Mouse (Mus musculus): ENCODE measurements around the gene Lyl1. TPM values are rescaled to one million over a fixed set of nuclear protein-coding genes. Genes with fewer than 3 reads are reported as not detected.

Lyl1 gene
- polyA plus RNA-seq, 1 experiment from 2014 or later = 5.6 TPM

GRCm38 (mm10) chr8:84697166-84698130, 3.8 kb upstream of the Lyl1 start:
- no peaks in the 10 kb centered on the region for H3K9me3 ChIP-seq
- H3K27me3 ChIP-seq = peaks cover 1% of the 10 kb centered on the region; the same call in 1 of the 2 replicates
- no peak overlapping the region for H3K27ac ChIP-seq
- H3K4me1 ChIP-seq = peaks cover 35% of the 10 kb centered on the region
- no peak overlapping the region for H3K9ac ChIP-seq
- no peak for ATAC-seq (ENCODE audit: insufficient number of reproducible peaks, low FRiP score, low TSS enrichment, low read depth)
- H3K4me2 ChIP-seq = no peak overlapping the region
- H3K36me3 ChIP-seq = peaks cover 61% of the 10 kb centered on the region
- H3K4me3 ChIP-seq = no peak overlapping the region
- 88% methylated on average over 14 of the region's 14 CpGs for WGBS

GRCm38 (mm10) chr8:84698288-84698687, 3.0 kb upstream of the Lyl1 start:
- Histone ChIP-seq H3K4me1 (peaks cover 39% of the 10 kb centered on the region), H3K36me3 (peaks cover 53% of the 10 kb centered on the region), H3K4me3 (no peak overlapping the region), H3K9me3 (no peaks in the 10 kb centered on the region), H3K4me2 (no peak overlapping the region), H3K27ac (peak overlapping the region; percentile 83), H3K9ac (no peak overlapping the region), H3K27me3 (peaks cover 10% of the 10 kb centered on the region)
- ATAC-seq (ENCODE audit: insufficient number of reproducible peaks, low FRiP score, low TSS enrichment, low read depth) = no peak
- WGBS = 87% methylated on average over 5 of the region's 5 CpGs

GRCm38 (mm10) chr8:84698929-84699401, 2.3 kb upstream of the Lyl1 start:
- Histone ChIP-seq H3K36me3 (peaks cover 48% of the 10 kb centered on the region), H3K4me2 (no peak overlapping the region), H3K27ac (peak overlapping the region; percentile 83), H3K9me3 (no peaks in the 10 kb centered on the region), H3K4me3 (no peak overlapping the region), H3K27me3 (peaks cover 17% of the 10 kb centered on the region), H3K4me1 (peaks cover 42% of the 10 kb centered on the region), H3K9ac (no peak overlapping the region)
- 0 out of 2 replicates have a peak, but pooled peaks have one; percentile 22 for ATAC-seq (ENCODE audit: insufficient number of reproducible peaks, low FRiP score, low TSS enrichment, low read depth)
- WGBS = 71% methylated on average over 9 of the region's 9 CpGs

GRCm38 (mm10) chr8:84699861-84700322, 1.4 kb upstream of the Lyl1 start:
- Histone ChIP-seq H3K9ac (no peak overlapping the region), H3K4me1 (peaks cover 49% of the 10 kb centered on the region), H3K27me3 (peaks cover 21% of the 10 kb centered on the region), H3K27ac (peak overlapping the region; percentile 83), H3K36me3 (peaks cover 47% of the 10 kb centered on the region), H3K4me2 (no peak overlapping the region), H3K4me3 (no peak overlapping the region), H3K9me3 (no peaks in the 10 kb centered on the region)
- 40% methylated on average over 7 of the region's 7 CpGs for WGBS
- no peak for ATAC-seq (ENCODE audit: insufficient number of reproducible peaks, low FRiP score, low TSS enrichment, low read depth)

GRCm38 (mm10) chr8:84700526-84700925, 731 bp upstream of the Lyl1 start:
- Histone ChIP-seq H3K36me3 (peaks cover 42% of the 10 kb centered on the region), H3K4me3 (no peak overlapping the region), H3K9me3 (no peaks in the 10 kb centered on the region), H3K27me3 (peaks cover 21% of the 10 kb centered on the region), H3K4me2 (no peak overlapping the region), H3K4me1 (peaks cover 56% of the 10 kb centered on the region), H3K9ac (no peak overlapping the region), H3K27ac (peak overlapping the region; percentile 83)
- no peak for ATAC-seq (ENCODE audit: insufficient number of reproducible peaks, low FRiP score, low TSS enrichment, low read depth)
- WGBS = 83% methylated on average over 5 of the region's 5 CpGs

- H3K27me3 ChIP-seq = peaks cover 32% of the 10 kb centered on the region
- 77% methylated on average over 9 of the region's 9 CpGs for WGBS
- peak overlapping the region; percentile 7; the same call in 1 of the 2 replicates for H3K4me2 ChIP-seq
These were observed 1.3 kb downstream of the Lyl1 start for GRCm38 (mm10) chr8:84702561-84702960.

GRCm38 (mm10) chr8:84702963-84703465, 1.8 kb downstream of the Lyl1 start:
- peaks cover 26% of the 10 kb centered on the region for H3K36me3 ChIP-seq
- peak overlapping the region; percentile 7; the same call in 1 of the 2 replicates for H3K4me2 ChIP-seq
- no peak overlapping the region for H3K9ac ChIP-seq
- H3K9me3 ChIP-seq = no peaks in the 10 kb centered on the region
- WGBS = 87% methylated on average over 6 of the region's 6 CpGs
- peaks cover 37% of the 10 kb centered on the region for H3K27me3 ChIP-seq
- peaks cover 77% of the 10 kb centered on the region for H3K4me1 ChIP-seq
- H3K27ac ChIP-seq = no peak overlapping the region
- ATAC-seq (ENCODE audit: insufficient number of reproducible peaks, low FRiP score, low TSS enrichment, low read depth) = no peak
- peak overlapping the region; percentile 15; the same call in 1 of the 2 replicates for H3K4me3 ChIP-seq

More at GRCm38 (mm10) chr8:84702561-84702960, 1.3 kb downstream of the Lyl1 start:
- H3K36me3 ChIP-seq = peaks cover 26% of the 10 kb centered on the region
- no peak overlapping the region for H3K9ac ChIP-seq
- no peak for ATAC-seq (ENCODE audit: insufficient number of reproducible peaks, low FRiP score, low TSS enrichment, low read depth)
- peak overlapping the region; percentile 15; the same call in 1 of the 2 replicates for H3K4me3 ChIP-seq
- peaks cover 73% of the 10 kb centered on the region for H3K4me1 ChIP-seq
- H3K27ac ChIP-seq = no peak overlapping the region
- no peaks in the 10 kb centered on the region for H3K9me3 ChIP-seq

GRCm38 (mm10) chr8:84703466-84704249, 2.4 kb downstream of the Lyl1 start:
- Histone ChIP-seq H3K27ac (no peak overlapping the region; the same call in 1 of the 2 replicates), H3K9ac (no peak overlapping the region), H3K27me3 (peaks cover 40% of the 10 kb centered on the region), H3K9me3 (no peaks in the 10 kb centered on the region), H3K36me3 (peaks cover 23% of the 10 kb centered on the region), H3K4me2 (0 out of 2 replicates have a peak overlapping the region, but pooled peaks have one; percentile 14), H3K4me1 (peaks cover 78% of the 10 kb centered on the region), H3K4me3 (no peak overlapping the region)
- WGBS = 20% methylated on average over 38 of the region's 38 CpGs
- ATAC-seq (ENCODE audit: insufficient number of reproducible peaks, low FRiP score, low TSS enrichment, low read depth) = no peak

GRCm38 (mm10) chr8:84704356-84704755, 3.1 kb downstream of the Lyl1 start:
- ATAC-seq (ENCODE audit: insufficient number of reproducible peaks, low FRiP score, low TSS enrichment, low read depth) = no peak
- Histone ChIP-seq H3K4me1 (peaks cover 78% of the 10 kb centered on the region), H3K27ac (no peak overlapping the region), H3K4me3 (no peak overlapping the region), H3K27me3 (peaks cover 40% of the 10 kb centered on the region), H3K9me3 (no peaks in the 10 kb centered on the region), H3K9ac (no peak overlapping the region), H3K4me2 (0 out of 2 replicates have a peak overlapping the region, but pooled peaks have one; percentile 14), H3K36me3 (peaks cover 18% of the 10 kb centered on the region)
- WGBS = 13% methylated on average over 16 of the region's 16 CpGs

GRCm38 (mm10) chr8:84704867-84705831, 3.9 kb downstream of the Lyl1 start:
- Histone ChIP-seq H3K36me3 (peaks cover 17% of the 10 kb centered on the region), H3K9me3 (no peaks in the 10 kb centered on the region), H3K4me2 (peak overlapping the region; percentile 37), H3K9ac (no peak overlapping the region), H3K4me1 (peaks cover 76% of the 10 kb centered on the region), H3K4me3 (peak overlapping the region; percentile 13), H3K27ac (0 out of 2 replicates have a peak overlapping the region, but pooled peaks have one; percentile 27), H3K27me3 (peaks cover 40% of the 10 kb centered on the region)
- no peak for ATAC-seq (ENCODE audit: insufficient number of reproducible peaks, low FRiP score, low TSS enrichment, low read depth)
- 20% methylated on average over 53 of the region's 61 CpGs for WGBS
